Mouse (Mus musculus) lung, adult 2 months (tissue): Measurements from ENCODE around the gene Nexmif. TPM values are rescaled to one million over a fixed set of nuclear protein-coding genes. Genes with fewer than 3 reads are reported as not detected.

Experiments used
- DNase-seq: peaks from one replicate; pipeline ENCODE4 v3.0.0; 2022
- H3K4me1 ChIP-seq: fragments of 200-500 bp; 2 replicates; pipeline ENCODE4 v1.6.1; 2011; ENCODE audit warnings: low read length; ENCODE audit not compliant: control insufficient read depth, insufficient read depth
- H3K4me3 ChIP-seq: fragments of 200-500 bp; replicated peaks from 2 replicates; pipeline ENCODE3; 2011; ENCODE audit warnings: low read depth, mild to moderate bottlenecking, control low read depth, low read length; ENCODE audit errors: extremely low read depth
- CTCF ChIP-seq: fragments of 200-500 bp; IDR thresholded peaks from 2 replicates; pipeline ENCODE4 v1.5.1; 2011; ENCODE audit warnings: mild to moderate bottlenecking, low read length, control low read depth; ENCODE audit not compliant: insufficient read depth
- POLR2A ChIP-seq: fragments of 200-500 bp; IDR thresholded peaks from 2 replicates; pipeline ENCODE4 v1.6.1; 2011; ENCODE audit warnings: low read depth, mild to moderate bottlenecking, control low read depth, low read length, borderline replicate concordance; ENCODE audit errors: extremely low read depth
- WGBS: fragments of 180-500 bp; shearing (Covaris S2); methylation state at CpG from one replicate; pipeline ENCODE4 v1.1.7; 2018; 5-methylcytosine and 5-hydroxymethylcytosine counted together
- polyA plus RNA-seq: library from polyadenylated mRNA; depleted of rRNA; stranded (reverse); fragments of >200 nt; gene quantifications from 2 replicates; pipeline ENCODE4 v1.2.3, GENCODE M21; 2012; rRNA removed

Nexmif gene
- polyA plus RNA-seq, 1 experiment, result 0.71 TPM

DNA sequence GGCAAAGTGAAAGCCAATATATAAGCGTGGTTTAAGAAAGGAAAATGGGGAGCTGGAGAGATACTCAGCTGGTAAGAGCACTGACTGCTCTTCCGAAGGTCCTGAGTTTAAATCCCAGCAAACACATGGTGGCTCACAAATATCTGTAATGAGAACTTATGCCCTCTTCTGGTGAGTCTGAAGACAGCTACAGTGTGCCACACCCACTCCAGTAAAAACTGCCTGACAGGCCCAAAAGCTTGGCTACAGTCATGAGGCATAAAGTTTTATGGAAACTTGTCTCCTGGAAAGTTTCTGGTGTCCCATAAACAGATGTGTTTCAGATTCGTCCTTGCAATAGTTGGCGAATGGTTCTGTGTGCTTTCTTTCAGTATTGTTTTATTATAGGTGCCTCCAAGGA, 86.4 kb downstream of the Nexmif start:
- TF ChIP-seq POLR2A (no peak), CTCF (no peak)
- Histone ChIP-seq H3K4me3 (no peak overlapping the region), H3K4me1 (no peaks in the 10 kb centered on the region)
- DNase-seq, result no peak
- WGBS, result 60% methylated on average over 4 of the region's 4 CpGs

DNA sequence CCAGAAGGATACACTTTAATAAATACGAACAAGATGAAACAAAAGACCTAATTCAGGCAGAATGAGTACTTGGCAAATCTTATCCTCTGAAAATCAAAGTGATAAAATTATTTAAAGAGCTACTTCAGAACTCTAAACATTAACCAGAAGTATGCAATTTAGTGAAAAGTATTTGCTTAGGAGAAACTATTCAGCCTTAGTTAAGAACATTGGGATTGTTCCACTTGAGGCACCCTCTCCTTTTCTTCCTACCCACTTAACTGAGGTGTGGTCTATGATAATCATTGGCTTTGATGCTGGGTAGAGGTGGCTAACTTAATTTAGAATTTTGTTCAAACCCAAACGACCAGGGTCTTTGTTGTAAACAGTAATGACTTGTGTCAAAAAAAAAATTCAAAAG, 146.1 kb downstream of the Nexmif start:
- no peak for DNase-seq
- no peak for TF ChIP-seq POLR2A
- no peak for TF ChIP-seq CTCF
- WGBS, result 43% methylated on average over 2 of the region's 2 CpGs

DNA sequence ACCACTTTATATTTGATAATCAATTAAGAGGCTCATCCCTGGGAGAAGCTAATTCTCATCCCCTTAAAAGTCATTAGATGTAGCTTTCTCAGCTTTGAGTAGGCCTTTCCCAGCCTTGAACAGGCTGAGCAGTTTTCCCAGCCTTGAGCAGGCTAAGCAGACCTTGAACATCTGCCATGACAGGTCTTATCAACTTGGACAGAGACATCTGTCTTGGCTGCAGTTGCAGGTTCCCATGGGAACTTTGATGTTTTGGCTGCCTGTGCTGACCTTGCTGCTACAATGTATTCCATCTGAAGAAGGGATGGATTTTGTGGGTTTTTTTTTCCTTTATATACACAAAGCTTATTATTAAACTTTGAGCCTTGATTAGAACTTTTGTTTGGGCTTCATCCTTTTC, 160.7 kb downstream of the Nexmif start:
- Histone ChIP-seq H3K4me1 (no peaks in the 10 kb centered on the region), H3K4me3 (no peak overlapping the region)
- no peak for DNase-seq
- no peak for TF ChIP-seq POLR2A
- TF ChIP-seq CTCF, result no peak

More for the DNA sequence above, 146.1 kb downstream of the Nexmif start:
- Histone ChIP-seq H3K4me3 (no peak overlapping the region), H3K4me1 (no peaks in the 10 kb centered on the region)

DNA sequence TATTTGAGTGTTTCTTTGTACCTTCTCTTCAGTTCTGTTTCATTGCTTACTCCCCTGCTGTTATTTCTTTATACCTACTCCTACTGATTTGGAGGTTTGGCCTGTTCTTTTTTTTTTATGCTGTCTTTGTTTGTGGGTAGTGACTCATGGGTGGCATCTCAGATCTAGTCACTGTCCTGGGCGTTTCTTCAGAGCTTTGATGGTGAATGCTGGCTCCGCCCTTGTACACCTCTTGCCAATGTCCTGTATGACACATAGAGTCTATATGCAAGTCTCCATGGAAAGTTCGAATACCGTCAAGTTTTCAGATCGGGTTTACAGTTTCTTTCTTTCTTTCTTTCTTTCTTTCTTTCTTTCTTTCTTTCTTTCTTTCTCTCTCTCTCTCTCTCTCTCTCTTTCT, 167.1 kb downstream of the Nexmif start:
- DNase-seq, result no peak
- Histone ChIP-seq H3K4me1 (no peaks in the 10 kb centered on the region), H3K4me3 (no peak overlapping the region)
- WGBS, result 73% methylated on average over 5 of the region's 5 CpGs
- TF ChIP-seq POLR2A, result no peak
- no peak for TF ChIP-seq CTCF

DNA sequence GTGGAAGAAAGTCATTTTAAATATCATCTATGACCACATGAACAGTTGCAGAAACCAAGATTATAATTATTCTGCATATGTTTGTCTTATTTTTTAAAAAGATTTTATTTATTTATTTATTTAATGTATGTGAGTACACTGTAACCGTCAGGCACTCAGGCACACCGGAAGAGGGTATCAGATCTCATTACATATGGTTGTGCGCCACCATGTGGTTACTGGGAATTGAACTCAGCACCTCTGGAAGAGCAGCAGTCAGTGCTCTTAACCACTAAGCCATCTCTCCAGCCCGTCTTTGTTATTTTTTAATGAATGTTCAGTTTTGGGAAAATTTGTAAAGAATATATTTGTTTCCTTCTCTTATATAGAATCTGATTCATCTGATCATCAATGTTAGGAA, 168.2 kb downstream of the Nexmif start:
- Histone ChIP-seq H3K4me1 (no peaks in the 10 kb centered on the region), H3K4me3 (no peak overlapping the region)
- TF ChIP-seq CTCF (no peak), POLR2A (no peak)
- 40% methylated on average over 4 of the region's 4 CpGs for WGBS
- no peak for DNase-seq

Other genes with a start within 250 kb of the Nexmif start
- 4.1 and 7.3 TPM in 2 replicates for gene Rlim, start 219.9 kb downstream of the Nexmif start, polyA plus RNA-seq
- gene Abcb7, start 212.7 kb upstream of the Nexmif start, polyA plus RNA-seq, result 2.3 and 2.5 TPM in 2 replicates